Mouse (Mus musculus) hindbrain, embryonic 11.5 days (tissue): ENCODE data around the gene Zfp523. TPM values are rescaled to one million over a fixed set of nuclear protein-coding genes. Genes with fewer than 3 reads are reported as not detected.

Experiments
- ATAC-seq: fragments of 200-750 bp; cut with Nextera tagmentation; 2 replicates; pipeline ENCODE4 v1.8.0; 2017; ENCODE audit warnings: mild to moderate bottlenecking, moderate TSS enrichment, moderate library complexity; ENCODE audit not compliant: low FRiP score
- DNase-seq: peaks from one replicate; pipeline ENCODE4 v3.0.0-alpha.2; 2015; ENCODE audit warnings: low spot score
- H3K27ac ChIP-seq: fragments of 300-500 bp; sonication (generic); 2 replicates; pipeline ENCODE4 v1.5.1; 2014; ENCODE audit warnings: mild to moderate bottlenecking, low read depth, low read length
- H3K27me3 ChIP-seq: fragments of 300-500 bp; sonication (generic); 2 replicates; pipeline ENCODE4 v1.6.1; 2014; ENCODE audit warnings: mild to moderate bottlenecking, low read length, moderate library complexity, mixed read lengths; ENCODE audit not compliant: control insufficient read depth, insufficient read depth
- H3K36me3 ChIP-seq: fragments of 300-500 bp; sonication (generic); 2 replicates; pipeline ENCODE4 v1.6.1; 2014; ENCODE audit warnings: mild to moderate bottlenecking, low read length, moderate library complexity, mixed read lengths; ENCODE audit not compliant: control insufficient read depth, insufficient read depth
- H3K4me1 ChIP-seq: fragments of 300-500 bp; sonication (generic); replicated peaks from 2 replicates; pipeline ENCODE4 v1.6.1; 2014; ENCODE audit warnings: low read length, mixed read lengths; ENCODE audit not compliant: control insufficient read depth, insufficient read depth
- H3K4me2 ChIP-seq: fragments of 300-500 bp; sonication (generic); replicated peaks from 2 replicates; pipeline ENCODE4 v1.6.1; 2014; ENCODE audit warnings: mild to moderate bottlenecking, low read depth, low read length
- H3K4me3 ChIP-seq: fragments of 300-500 bp; sonication (generic); 2 replicates; pipeline ENCODE4 v1.5.1; 2014; ENCODE audit warnings: low read depth, low read length
- H3K9ac ChIP-seq: fragments of 300-500 bp; sonication (generic); 2 replicates; pipeline ENCODE4 v1.6.1; 2014; ENCODE audit warnings: low read depth, low read length
- H3K9me3 ChIP-seq: fragments of 300-500 bp; sonication (generic); 2 replicates; pipeline ENCODE4 v1.6.1; 2016; ENCODE audit warnings: low read length; ENCODE audit not compliant: control insufficient read depth
- WGBS: fragments of 180-500 bp; shearing (Covaris S2); extraction: QIAGEN DNeasy Blood & Tissue Kit; methylation state at CpG from one replicate; pipeline ENCODE4 v1.1.7; 2014; 5-methylcytosine and 5-hydroxymethylcytosine counted together
- polyA plus RNA-seq: library from polyadenylated mRNA; unstranded; fragments of >200 nt; fragmentation: Nextera tagmentation; extraction: Ambion mirVana; gene quantifications from 2 replicates; pipeline ENCODE4 v1.2.1, GENCODE M21; 2014

Gene Zfp523
- polyA plus RNA-seq, 1 experiment from 2014 or later = 29.5 TPM

DNA sequence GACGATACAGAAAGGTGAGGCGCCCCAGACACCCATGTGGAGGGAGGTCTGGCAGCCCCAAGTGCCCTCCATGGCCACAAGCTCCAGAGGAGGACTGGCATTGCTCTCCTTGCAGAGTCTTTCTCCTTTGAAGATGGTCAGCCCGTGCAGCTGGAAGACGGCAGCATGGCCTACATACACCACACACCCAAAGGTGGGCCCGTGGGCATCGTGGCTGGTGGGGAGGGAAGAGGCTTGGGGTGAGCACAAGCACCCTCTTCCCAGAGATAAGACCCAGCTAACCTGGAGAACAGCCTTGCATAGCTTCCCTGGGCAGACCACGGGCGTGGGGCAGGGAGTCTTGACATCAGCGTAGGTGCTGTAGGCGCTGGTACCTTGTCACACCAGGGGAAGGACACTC, 18.1 kb downstream of the Zfp523 start:
- no peak for ATAC-seq
- H3K36me3 ChIP-seq = peaks cover 9% of the 10 kb centered on the region
- H3K4me2 ChIP-seq = no peak overlapping the region
- no peak overlapping the region for H3K4me3 ChIP-seq
- no peaks in the 10 kb centered on the region for H3K27me3 ChIP-seq
- H3K27ac ChIP-seq = no peak overlapping the region
- no peaks in the 10 kb centered on the region for H3K4me1 ChIP-seq
- DNase-seq = no peak
- no peaks in the 10 kb centered on the region for H3K9me3 ChIP-seq
- no peak overlapping the region for H3K9ac ChIP-seq
- 93% methylated on average over 10 of the region's 10 CpGs for WGBS

DNA sequence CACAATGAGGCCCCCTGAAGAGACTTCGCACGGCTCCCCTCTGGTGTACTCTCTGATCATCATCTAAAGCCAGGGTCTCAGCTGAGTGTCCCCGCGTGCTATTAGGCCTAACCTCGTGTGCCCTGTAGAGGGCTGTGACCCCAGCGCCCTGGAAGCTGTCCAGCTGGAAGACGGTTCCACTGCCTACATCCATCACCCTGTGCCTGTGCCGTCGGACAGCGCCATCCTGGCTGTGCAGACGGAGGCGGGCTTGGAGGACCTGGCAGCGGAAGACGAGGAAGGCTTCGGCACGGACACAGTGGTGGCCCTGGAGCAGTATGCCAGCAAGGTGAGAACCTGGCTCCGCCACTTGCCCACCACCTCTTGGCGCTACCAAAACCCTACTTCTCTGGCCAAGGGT, 20.7 kb downstream of the Zfp523 start:
- DNase-seq = no peak
- Histone ChIP-seq H3K9ac (no peak overlapping the region), H3K9me3 (no peaks in the 10 kb centered on the region), H3K27me3 (no peaks in the 10 kb centered on the region), H3K4me2 (no peak overlapping the region), H3K4me3 (no peak overlapping the region), H3K27ac (no peak overlapping the region), H3K4me1 (no peaks in the 10 kb centered on the region), H3K36me3 (peaks cover 10% of the 10 kb centered on the region; the same call in 1 of the 2 replicates)
- ATAC-seq = no peak
- WGBS = 74% methylated on average over 18 of the region's 18 CpGs

DNA sequence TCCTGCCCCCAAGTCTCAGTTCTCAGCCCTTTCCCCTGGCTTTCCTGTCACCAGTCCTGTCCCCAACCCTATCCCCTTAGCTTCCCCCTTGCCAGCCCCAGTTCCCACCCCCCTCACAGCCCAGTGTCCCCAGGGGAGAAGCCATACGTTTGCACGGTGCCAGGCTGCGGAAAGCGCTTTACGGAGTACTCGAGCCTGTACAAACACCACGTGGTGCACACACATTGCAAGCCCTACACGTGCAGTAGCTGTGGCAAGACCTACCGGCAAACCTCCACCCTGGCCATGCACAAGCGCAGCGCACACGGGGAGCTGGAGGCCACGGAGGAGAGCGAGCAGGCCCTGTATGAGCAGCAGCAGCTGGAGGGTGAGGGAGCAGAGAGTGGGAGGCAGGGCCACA, 25.1 kb downstream of the Zfp523 start:
- Histone ChIP-seq H3K4me1 (no peaks in the 10 kb centered on the region), H3K4me3 (no peak overlapping the region), H3K4me2 (no peak overlapping the region), H3K9ac (no peak overlapping the region), H3K27me3 (no peaks in the 10 kb centered on the region), H3K9me3 (no peaks in the 10 kb centered on the region), H3K27ac (no peak overlapping the region), H3K36me3 (0 out of 2 replicates have a peak, but pooled peaks cover 3% of the 10 kb centered on the region)
- 81% methylated on average over 14 of the region's 14 CpGs for WGBS
- DNase-seq = no peak
- no peak for ATAC-seq

DNA sequence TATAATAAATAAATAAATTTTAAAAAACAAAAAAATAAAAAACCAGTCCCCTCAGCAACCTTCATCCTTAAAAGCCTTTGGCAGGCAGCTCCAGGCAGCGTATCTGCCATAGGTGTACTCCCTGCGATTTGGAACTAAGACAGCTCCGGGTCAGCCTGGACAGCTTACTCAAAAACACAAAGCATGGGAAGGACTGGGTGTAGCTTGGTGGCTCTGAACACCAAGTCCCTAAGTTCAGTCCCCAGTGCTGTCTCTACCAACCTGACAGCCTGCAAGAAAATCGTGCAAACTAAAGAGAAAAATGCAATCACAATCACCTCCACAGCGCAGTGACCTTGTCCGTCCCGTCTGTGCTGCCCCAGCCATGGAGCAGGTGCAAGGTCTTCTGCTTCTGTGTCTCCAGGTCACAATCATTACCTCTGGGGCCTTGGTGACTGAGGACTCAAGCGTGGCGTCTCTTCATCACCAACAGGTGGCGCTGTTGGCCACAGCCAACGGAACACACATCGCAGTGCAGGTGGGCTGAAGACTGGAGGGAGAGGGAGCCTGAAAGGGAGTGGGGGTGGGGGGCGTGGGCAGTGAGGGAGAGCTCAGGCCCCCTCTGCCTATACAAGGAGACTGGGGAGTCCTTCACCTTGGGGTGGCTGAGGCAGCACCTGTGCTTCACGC, 27.3 kb downstream of the Zfp523 start:
- no peak overlapping the region for H3K9ac ChIP-seq
- no peak overlapping the region for H3K4me2 ChIP-seq
- H3K4me1 ChIP-seq = 0 out of 2 replicates have a peak, but pooled peaks cover 2% of the 10 kb centered on the region
- H3K4me3 ChIP-seq = no peak overlapping the region
- H3K27me3 ChIP-seq = no peaks in the 10 kb centered on the region
- DNase-seq (peak; percentile 76), ATAC-seq (peak; percentile 33; the same call in 1 of the 2 replicates)
- 0 out of 2 replicates have a peak, but pooled peaks cover 3% of the 10 kb centered on the region for H3K36me3 ChIP-seq
- no peak overlapping the region for H3K27ac ChIP-seq
- no peaks in the 10 kb centered on the region for H3K9me3 ChIP-seq
- 39% methylated on average over 14 of the region's 14 CpGs for WGBS

DNA sequence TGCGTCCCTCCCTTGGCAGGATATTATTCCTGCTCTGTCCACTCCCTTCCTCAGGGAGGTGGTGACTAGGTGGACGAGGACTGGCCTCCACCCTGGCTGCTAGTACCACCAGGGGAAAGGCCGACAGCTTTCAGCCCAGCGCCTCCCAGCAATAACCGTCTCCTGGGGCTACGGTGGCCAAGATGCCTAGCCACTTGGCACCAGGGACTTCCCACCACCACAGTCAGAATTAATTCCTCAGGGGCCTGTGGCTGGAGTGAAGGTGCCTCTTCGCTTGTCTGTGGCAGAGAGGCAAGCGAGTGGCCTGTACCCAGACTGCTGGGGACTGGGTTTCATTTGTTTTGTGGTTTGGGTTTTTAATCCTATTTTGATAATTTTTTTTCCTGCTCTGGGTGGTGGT, 28.5 kb downstream of the Zfp523 start:
- 89% methylated on average over 8 of the region's 8 CpGs for WGBS
- no peaks in the 10 kb centered on the region for H3K27me3 ChIP-seq
- H3K9ac ChIP-seq = no peak overlapping the region

DNA sequence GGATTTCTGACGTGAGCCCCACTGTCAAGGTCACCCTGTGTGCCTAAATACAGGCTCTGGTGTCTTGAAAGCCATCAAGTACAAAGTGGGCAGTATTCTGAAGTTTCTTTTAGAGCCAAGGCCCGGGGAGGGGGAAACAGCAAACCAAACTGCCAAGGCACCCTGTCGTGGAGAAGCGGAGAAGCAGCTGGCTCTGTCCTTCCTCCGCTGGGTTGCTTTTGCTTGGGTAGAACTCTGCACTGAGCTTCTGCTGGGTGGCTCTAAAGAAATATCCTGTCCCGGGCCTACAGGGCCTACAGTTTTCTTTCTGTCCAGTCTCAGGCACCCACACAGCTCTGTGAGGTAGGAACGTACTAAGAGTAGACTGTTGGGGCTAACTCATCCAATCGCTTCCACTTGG, 30.2 kb downstream of the Zfp523 start:
- WGBS = 74% methylated on average over 8 of the region's 8 CpGs
- Histone ChIP-seq H3K36me3 (no peaks in the 10 kb centered on the region), H3K27ac (peak overlapping the region; percentile 51; the same call in 1 of the 2 replicates), H3K4me1 (0 out of 2 replicates have a peak, but pooled peaks cover 2% of the 10 kb centered on the region), H3K9me3 (no peaks in the 10 kb centered on the region), H3K4me2 (no peak overlapping the region), H3K9ac (no peak overlapping the region), H3K4me3 (no peak overlapping the region), H3K27me3 (no peaks in the 10 kb centered on the region)
- no peak for ATAC-seq
- DNase-seq = no peak

More for the DNA sequence above, 28.5 kb downstream of the Zfp523 start:
- 0 out of 2 replicates have a peak, but pooled peaks cover 3% of the 10 kb centered on the region for H3K36me3 ChIP-seq
- no peak overlapping the region for H3K4me3 ChIP-seq
- H3K4me2 ChIP-seq = no peak overlapping the region
- ATAC-seq (no peak), DNase-seq (no peak)
- no peak overlapping the region for H3K27ac ChIP-seq
- H3K9me3 ChIP-seq = no peaks in the 10 kb centered on the region
- H3K4me1 ChIP-seq = 0 out of 2 replicates have a peak, but pooled peaks cover 2% of the 10 kb centered on the region

DNA sequence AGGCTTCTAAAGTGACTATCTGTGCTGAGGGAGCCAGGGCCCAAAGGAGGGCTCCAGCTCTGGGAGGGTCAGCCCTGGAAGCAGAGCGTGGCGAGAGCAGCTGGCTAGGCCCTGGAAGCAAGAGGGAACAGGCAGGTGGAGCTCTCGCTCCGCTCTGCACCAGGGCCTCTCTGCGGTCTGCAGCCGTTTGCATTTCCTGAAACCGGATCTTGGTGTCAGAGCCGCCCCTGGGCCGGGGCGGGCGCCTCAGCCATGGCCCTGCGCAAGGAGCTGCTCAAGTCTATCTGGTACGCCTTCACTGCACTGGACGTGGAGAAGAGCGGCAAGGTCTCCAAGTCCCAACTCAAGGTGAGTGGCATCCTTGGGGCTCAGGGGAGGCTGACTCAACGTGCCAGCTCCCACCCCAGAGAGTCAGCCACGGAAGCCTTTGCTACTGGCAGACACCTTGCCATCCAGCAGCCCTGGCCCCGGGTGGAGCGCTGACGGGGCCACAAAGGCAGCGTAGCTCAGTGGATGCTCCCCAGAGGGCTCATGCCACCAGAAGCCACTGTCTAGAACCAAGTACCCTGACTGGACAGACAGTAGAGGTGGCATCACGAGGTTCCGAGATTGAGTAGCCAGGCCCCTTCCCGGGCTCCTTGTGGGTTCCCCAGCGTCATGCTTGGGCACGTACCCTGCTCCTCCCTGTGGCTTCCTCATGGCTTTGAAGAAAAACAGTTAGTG, 30.8 kb downstream of the Zfp523 start, which contains the start of gene Def6:
Gene Def6 (plus strand): TSS at position 188 of the 723 bp plus-strand sequence.
- Histone ChIP-seq H3K27me3 (no peaks in the 10 kb centered on the region), H3K9me3 (no peaks in the 10 kb centered on the region), H3K9ac (peak within 1 kb of the TSS; percentile 28; the same call in 1 of the 2 replicates), H3K27ac (peak within 1 kb of the TSS; percentile 51; the same call in 1 of the 2 replicates), H3K36me3 (no peaks in the 10 kb centered on the region), H3K4me3 (no peak within 1 kb of the TSS), H3K4me1 (0 out of 2 replicates have a peak, but pooled peaks cover 2% of the 10 kb centered on the region), H3K4me2 (peak within 1 kb of the TSS; percentile 8; the same call in 1 of the 2 replicates)
- 24% methylated on average over 26 of the region's 26 CpGs for WGBS
- ATAC-seq = peak; percentile 49; the same call in 1 of the 2 replicates
- peak; percentile 62 for DNase-seq

DNA sequence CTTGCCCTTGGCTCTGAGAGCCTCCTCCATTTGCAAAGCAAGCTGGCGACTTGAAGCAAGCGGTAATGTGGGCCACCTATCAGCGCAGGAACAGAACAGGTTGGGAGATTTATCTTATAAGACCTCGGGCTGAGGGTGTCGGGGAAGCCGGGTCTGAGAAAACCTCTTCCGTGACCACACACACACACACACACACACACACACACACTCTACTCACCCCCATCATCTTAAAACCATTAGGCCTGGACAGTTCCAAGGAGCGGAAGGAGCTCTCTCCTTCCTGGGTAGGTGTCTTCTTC, 31.3 kb downstream of the Zfp523 start:
- ATAC-seq = no peak

More for the DNA sequence above, 31.3 kb downstream of the Zfp523 start:
- Histone ChIP-seq H3K36me3 (no peaks in the 10 kb centered on the region), H3K4me2 (no peak overlapping the region), H3K9ac (no peak overlapping the region), H3K4me1 (0 out of 2 replicates have a peak, but pooled peaks cover 2% of the 10 kb centered on the region), H3K27ac (no peak overlapping the region), H3K27me3 (no peaks in the 10 kb centered on the region), H3K9me3 (no peaks in the 10 kb centered on the region), H3K4me3 (no peak overlapping the region)
- DNase-seq = no peak
- WGBS = 90% methylated on average over 8 of the region's 8 CpGs
